Mouse (Mus musculus): ENCODE measurements around the gene Focad. TPM values are rescaled to one million over a fixed set of nuclear protein-coding genes. Genes with fewer than 3 reads are reported as not detected.

Focad gene
- total and polyA plus RNA-seq, 2 experiments from 2014 or later, result 9.2 to 34.1 TPM

- Histone ChIP-seq H3K9ac (replicated peaks; ENCODE audit: low read length) (no peak overlapping the region), H3K9me3 (ENCODE audit: low read length) (no peaks in the 10 kb centered on the region), H3K27me3 (ENCODE audit: insufficient read depth, low read length) (no peaks in the 10 kb centered on the region), H3K36me3 (ENCODE audit: insufficient read depth, low read length) (no peaks in the 10 kb centered on the region), H3K4me2 (ENCODE audit: low read depth, low read length) (no peak overlapping the region), H3K27ac (no peak overlapping the region), H3K4me1 (ENCODE audit: insufficient read depth, low read length) (0 out of 2 replicates have a peak, but pooled peaks cover 4% of the 10 kb centered on the region), H3K4me3 (ENCODE audit: low read length) (no peak overlapping the region)
- ATAC-seq (no peak), DNase-seq (ENCODE audit: low spot score) (no peak)
- TF ChIP-seq CTCF (IDR thresholded peaks at IDR 0.05; ENCODE audit: low read depth), result no peak
- WGBS, result 38% methylated on average over 13 of the region's 13 CpGs
Measured at GRCm38 (mm10) chr4:88163511-88164247, 69.2 kb downstream of the Focad start.

- H3K9me3 ChIP-seq (ENCODE audit: low read length), result no peaks in the 10 kb centered on the region
- TF ChIP-seq CTCF (IDR thresholded peaks at IDR 0.05; ENCODE audit: low read depth), result no peak
Measured at GRCm38 (mm10) chr4:88167008-88167862, 72.8 kb downstream of the Focad start.

GRCm38 (mm10) chr4:88175058-88175974, 80.9 kb downstream of the Focad start:
- Histone ChIP-seq H3K27ac (no peak overlapping the region), H3K9ac (replicated peaks; ENCODE audit: low read length) (no peak overlapping the region), H3K4me2 (ENCODE audit: low read depth, low read length) (no peak overlapping the region), H3K4me1 (ENCODE audit: insufficient read depth, low read length) (no peaks in the 10 kb centered on the region), H3K9me3 (ENCODE audit: low read length) (no peaks in the 10 kb centered on the region), H3K27me3 (ENCODE audit: insufficient read depth, low read length) (no peaks in the 10 kb centered on the region), H3K36me3 (ENCODE audit: insufficient read depth, low read length) (no peaks in the 10 kb centered on the region), H3K4me3 (ENCODE audit: low read length) (no peak overlapping the region)
- DNase-seq (ENCODE audit: low spot score), result no peak
- TF ChIP-seq CTCF (IDR thresholded peaks at IDR 0.05; ENCODE audit: low read depth), result no peak
- 85% methylated on average over 6 of the region's 6 CpGs for WGBS
- no peak for ATAC-seq

More at GRCm38 (mm10) chr4:88167008-88167862, 72.8 kb downstream of the Focad start:
- Histone ChIP-seq H3K9ac (replicated peaks; ENCODE audit: low read length) (no peak overlapping the region), H3K36me3 (ENCODE audit: insufficient read depth, low read length) (no peaks in the 10 kb centered on the region), H3K27ac (no peak overlapping the region), H3K4me2 (ENCODE audit: low read depth, low read length) (no peak overlapping the region), H3K4me3 (ENCODE audit: low read length) (no peak overlapping the region), H3K4me1 (ENCODE audit: insufficient read depth, low read length) (peaks cover 4% of the 10 kb centered on the region; the same call in 1 of the 2 replicates), H3K27me3 (ENCODE audit: insufficient read depth, low read length) (no peaks in the 10 kb centered on the region)
- DNase-seq (ENCODE audit: low spot score) (no peak), ATAC-seq (no peak)
- WGBS, result 83% methylated on average over 7 of the region's 7 CpGs

- Histone ChIP-seq H3K4me1 (ENCODE audit: insufficient read depth, low read length) (no peaks in the 10 kb centered on the region), H3K27me3 (ENCODE audit: insufficient read depth, low read length) (no peaks in the 10 kb centered on the region), H3K4me2 (ENCODE audit: low read depth, low read length) (no peak overlapping the region), H3K36me3 (ENCODE audit: insufficient read depth, low read length) (no peaks in the 10 kb centered on the region), H3K27ac (no peak overlapping the region), H3K9ac (replicated peaks; ENCODE audit: low read length) (no peak overlapping the region), H3K9me3 (ENCODE audit: low read length) (no peaks in the 10 kb centered on the region), H3K4me3 (ENCODE audit: low read length) (no peak overlapping the region)
- ATAC-seq (no peak), DNase-seq (ENCODE audit: low spot score) (no peak)
- no peak for TF ChIP-seq CTCF (IDR thresholded peaks at IDR 0.05; ENCODE audit: low read depth)
- whole genome bisulfite sequencing, result 91% methylated on average over 2 of the region's 2 CpGs
Measured at GRCm38 (mm10) chr4:88179296-88179695, 84.9 kb downstream of the Focad start.

- Histone ChIP-seq H3K27me3 (ENCODE audit: insufficient read depth, low read length) (no peaks in the 10 kb centered on the region), H3K4me2 (ENCODE audit: low read depth, low read length) (no peak overlapping the region), H3K27ac (no peak overlapping the region), H3K36me3 (ENCODE audit: insufficient read depth, low read length) (no peaks in the 10 kb centered on the region), H3K9me3 (ENCODE audit: low read length) (no peaks in the 10 kb centered on the region), H3K4me1 (ENCODE audit: insufficient read depth, low read length) (no peaks in the 10 kb centered on the region), H3K4me3 (ENCODE audit: low read length) (no peak overlapping the region), H3K9ac (replicated peaks; ENCODE audit: low read length) (no peak overlapping the region)
- WGBS, result 46% methylated on average over 6 of the region's 6 CpGs
- no peak for TF ChIP-seq CTCF (IDR thresholded peaks at IDR 0.05; ENCODE audit: low read depth)
- DNase-seq (ENCODE audit: low spot score) (no peak), ATAC-seq (no peak)
Measured at GRCm38 (mm10) chr4:88184293-88184692, 89.9 kb downstream of the Focad start.

GRCm38 (mm10) chr4:88185872-88186426, 91.5 kb downstream of the Focad start:
- WGBS, result 75% methylated on average over 6 of the region's 6 CpGs
- TF ChIP-seq CTCF (IDR thresholded peaks at IDR 0.05; ENCODE audit: low read depth), result no peak
- H3K27ac ChIP-seq, result no peak overlapping the region
- H3K36me3 ChIP-seq (ENCODE audit: insufficient read depth, low read length), result no peaks in the 10 kb centered on the region
- no peak overlapping the region for H3K9ac ChIP-seq (replicated peaks; ENCODE audit: low read length)
- H3K27me3 ChIP-seq (ENCODE audit: insufficient read depth, low read length), result no peaks in the 10 kb centered on the region
- H3K4me3 ChIP-seq (ENCODE audit: low read length), result no peak overlapping the region
- H3K4me2 ChIP-seq (ENCODE audit: low read depth, low read length), result no peak overlapping the region
- ATAC-seq (no peak), DNase-seq (ENCODE audit: low spot score) (no peak)
- no peaks in the 10 kb centered on the region for H3K4me1 ChIP-seq (ENCODE audit: insufficient read depth, low read length)
- no peaks in the 10 kb centered on the region for H3K9me3 ChIP-seq (ENCODE audit: low read length)

Measured in hindbrain, postnatal 0 days (tissue).